Mouse (Mus musculus) right cerebral cortex, postnatal 14 days (tissue): ENCODE data around the gene Grin2a.
A peak's percentile ranks its signal among the peaks of the same experiment; 100 is the strongest.

Source experiments
- DNase-seq: peaks from one replicate; pipeline ENCODE4 v3.0.0; 2022

The Grin2a gene

DNA sequence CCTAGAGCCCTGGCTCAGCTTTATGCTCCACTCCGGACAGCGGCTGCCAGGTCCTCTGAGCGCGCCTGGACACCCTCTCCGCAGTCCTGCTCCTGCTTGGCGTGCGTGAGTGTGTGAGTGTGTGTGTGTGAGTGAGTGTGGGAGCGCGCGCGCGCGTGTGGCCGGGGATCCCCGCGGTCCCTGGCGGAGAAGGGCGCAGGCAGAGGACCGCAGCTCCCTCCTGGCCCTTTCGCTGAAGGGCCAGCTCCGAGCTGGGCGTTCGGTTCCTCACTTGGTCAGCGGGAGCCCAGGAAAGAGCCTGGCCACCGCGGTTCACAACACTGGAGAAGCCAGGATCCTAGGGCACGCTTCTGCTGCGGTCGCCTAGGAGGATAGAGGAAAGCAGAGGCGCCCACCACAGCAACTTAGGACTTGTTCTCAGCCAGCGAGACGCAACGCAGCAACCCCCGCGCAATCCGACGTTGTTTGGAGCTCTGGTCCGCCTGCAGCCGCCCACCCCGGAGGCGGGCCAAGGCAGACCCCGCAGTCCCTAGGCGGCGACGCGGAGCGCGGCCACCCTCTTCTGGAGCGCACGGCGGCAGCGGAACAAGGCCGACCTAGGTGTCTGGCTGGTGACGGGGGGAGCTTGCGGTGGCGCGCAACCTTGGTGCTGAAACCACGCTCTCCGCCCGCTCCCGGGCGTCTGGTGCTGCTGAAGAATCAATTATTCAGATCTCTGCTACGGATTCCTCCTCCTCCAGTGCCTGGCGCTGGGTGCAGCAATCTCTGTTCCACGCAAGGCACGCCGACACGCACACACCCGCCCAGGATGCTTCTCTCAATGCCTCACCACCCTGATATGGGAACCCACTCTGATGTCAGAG is at the start of gene Grin2a:
TSS of gene Grin2a (minus strand) at position 610 of the 863 bp plus-strand sequence.
- peak; percentile 72 for DNase-seq

DNA sequence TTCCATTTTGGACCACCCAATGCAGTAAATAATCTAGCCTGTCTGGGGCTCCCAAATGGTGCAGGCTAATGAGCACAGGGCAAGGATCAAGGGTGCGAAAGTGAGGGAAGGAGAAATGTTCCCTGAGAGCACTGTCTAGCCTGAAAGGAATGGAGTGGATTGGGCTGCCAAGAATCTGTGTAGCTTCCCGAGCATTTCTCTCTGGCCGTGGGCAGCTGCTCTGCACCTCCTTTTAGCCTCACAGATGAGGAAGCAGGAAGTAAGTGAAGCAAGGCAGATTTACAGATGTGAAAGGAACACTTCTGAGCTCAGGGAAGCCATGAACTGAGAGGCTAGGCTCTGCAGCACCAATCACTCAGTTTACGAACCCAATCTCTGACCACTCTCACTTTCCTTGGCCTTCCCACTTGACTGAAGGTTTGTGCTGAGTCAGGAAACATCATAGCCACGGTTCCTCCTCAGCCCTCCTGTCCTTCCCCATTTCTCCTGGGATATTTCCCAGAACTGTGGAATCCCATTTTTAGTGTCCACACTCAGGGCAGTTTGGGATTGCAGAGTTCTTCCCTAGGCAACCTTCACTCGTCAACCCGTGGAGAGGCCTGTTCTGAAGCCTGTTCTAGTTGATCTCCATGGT is 40.3 kb upstream of the Grin2a start:
- no peak for DNase-seq

DNA sequence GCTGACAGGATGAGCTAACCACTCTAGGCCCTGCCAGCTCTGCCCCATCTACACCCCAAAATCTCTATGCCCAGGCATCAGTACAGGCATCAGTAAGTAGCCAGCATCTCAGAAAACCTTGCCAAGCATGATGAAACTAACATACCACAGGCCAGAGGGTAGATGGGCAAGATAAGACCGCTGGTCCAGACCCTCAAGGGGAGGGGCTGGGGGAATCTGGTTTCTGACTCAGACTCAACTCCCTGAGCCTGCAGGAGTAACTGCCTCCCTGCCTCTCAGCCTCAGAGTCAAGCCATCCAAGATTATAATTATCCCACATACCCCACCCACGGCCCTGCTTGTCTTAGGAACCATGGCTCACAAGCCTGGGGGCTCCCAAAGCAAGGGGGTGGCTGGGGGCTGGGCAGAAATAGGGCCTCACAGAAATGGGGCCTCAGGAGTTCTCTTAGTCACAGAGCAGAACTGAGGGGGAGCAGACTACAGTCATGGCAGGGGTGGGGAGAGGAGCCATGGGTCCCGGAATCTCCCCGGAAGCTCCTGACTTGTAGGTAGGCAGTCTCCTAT is 38.1 kb upstream of the Grin2a start:
- DNase-seq = peak; percentile 33

DNA sequence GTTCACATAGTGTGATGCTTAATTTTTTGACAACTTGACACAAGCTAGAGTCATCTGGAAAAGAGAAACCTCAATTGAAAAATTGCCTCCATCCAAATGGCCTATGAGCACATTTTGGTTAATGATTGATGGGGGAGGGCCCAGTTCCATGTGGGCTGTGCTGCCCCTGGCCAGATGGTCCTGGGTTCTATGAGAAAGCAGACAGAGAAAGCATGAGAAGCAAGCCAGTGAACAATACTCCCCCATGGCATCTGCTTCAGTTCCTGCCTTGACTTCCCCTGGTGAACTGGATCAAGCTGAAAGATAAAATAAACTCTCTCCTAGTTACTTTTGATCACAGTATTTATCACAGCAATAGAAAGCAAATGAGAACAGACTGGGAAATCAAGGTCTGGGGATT is 36.5 kb upstream of the Grin2a start:
- DNase-seq = no peak

DNA sequence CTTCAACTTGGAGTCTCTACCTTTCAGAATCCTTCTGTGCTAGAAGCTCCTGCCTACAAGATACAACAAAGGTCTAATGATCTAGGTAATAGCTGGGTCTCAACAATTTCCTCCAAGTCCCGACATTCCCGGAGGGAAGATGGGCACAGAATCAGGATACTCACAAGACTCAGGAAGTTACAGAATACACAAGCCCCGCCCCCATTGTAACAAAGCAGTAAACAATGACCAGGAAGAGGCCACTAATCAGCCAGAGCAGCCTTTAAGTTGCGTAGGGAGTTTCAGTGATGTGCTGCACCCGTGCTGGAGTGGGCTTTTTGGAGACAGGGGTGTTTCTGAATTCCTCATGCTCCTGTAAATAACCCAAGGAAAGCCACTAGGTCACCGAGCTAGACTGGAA is 31.4 kb upstream of the Grin2a start:
- DNase-seq = no peak

DNA sequence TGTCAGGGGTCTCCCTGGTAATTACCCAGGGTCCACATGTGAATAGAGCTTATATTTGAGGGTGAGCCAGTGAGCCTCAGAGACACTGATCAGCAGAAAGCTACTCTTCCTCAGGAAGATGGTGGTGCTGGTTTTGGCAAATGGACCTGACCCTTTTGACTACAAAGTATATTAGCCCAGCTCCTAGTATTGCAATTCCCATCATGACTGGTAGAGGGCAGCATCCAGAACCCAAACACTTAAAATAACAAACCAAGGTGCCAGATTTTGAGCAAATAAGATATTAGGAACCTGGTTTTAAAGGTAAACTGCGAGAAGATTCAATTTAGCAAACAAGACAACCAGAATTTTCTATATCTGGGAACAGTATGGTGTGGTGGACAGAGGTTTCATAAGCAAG is 14.4 kb upstream of the Grin2a start:
- no peak for DNase-seq

DNA sequence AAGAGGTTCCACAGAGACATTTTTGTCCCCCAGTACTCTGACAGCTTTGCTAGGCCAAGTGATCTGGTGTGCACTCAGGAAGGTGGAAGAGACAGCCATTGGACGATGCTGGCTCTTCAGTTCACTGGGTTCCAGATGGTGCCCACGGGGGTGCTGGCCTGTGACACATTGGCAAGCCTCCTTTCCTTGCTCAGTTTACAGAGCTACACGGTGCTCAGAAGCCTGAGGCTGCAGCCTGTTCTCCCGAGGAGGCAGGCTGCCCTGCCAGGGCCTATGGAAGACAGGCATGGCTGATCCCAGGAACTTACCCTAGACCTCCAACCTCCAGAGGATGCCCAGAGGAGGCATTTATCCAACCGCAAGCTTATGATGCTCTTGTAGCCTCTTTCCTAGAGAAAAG is 10.2 kb upstream of the Grin2a start:
- no peak for DNase-seq

DNA sequence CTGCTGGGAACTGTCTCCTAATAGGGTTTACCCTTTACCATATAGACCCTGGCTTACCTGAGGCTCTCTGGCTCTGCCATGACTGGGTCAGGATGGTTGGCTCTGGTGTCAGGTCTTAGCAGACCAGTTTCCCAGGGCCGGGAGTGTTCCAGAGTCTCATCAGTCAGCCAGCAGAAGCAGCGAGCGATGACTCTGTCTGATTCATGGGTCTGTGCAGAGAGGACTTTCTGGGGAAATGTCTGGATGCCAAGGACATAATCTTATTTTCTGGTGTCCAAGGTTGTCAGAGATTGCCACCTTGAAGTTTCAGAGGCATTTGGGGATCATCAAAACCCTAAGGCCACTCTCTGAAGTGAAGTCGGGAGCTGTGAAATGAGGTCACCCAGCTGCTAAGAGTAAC is 8.7 kb upstream of the Grin2a start:
- DNase-seq = no peak

DNA sequence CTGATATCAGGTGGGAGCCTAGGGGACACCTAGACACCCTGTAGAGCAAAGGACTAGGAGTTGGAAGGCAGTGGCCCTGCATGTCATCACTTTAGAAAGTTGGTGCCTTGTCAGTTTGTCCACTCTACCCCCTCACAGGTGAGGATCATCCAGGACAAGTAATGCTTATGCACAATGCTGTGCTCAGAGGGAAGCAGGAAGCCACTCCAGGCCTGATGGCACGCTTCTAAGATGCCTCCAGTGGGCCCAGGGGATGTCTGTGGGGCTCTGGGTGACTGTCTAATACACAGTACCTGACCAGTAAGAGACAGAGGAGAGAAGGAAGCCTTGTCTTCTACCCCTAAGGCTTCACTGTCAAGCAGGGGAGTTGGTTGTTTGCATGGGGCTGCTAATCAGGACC is 7.6 kb upstream of the Grin2a start:
- no peak for DNase-seq

DNA sequence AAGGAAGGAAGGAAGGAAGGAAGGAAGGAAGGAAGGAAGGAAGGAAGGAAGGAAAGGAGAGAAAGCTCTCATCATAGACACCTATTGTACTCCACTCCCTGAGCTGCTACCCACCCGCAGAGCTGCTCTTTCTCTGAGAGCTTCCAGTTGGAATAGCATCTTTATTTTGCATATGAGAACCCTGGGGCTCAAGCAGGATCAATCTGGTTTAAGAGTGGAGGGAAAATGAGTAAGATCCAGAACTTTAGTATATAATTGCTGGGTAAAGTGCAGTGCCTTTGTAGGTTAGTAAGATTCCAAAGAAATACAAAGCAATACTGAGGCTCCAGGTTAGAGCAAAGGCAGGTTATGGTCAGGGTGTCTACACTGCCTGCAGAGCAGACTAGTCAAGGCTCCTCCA is 6.2 kb upstream of the Grin2a start:
- DNase-seq = no peak

DNA sequence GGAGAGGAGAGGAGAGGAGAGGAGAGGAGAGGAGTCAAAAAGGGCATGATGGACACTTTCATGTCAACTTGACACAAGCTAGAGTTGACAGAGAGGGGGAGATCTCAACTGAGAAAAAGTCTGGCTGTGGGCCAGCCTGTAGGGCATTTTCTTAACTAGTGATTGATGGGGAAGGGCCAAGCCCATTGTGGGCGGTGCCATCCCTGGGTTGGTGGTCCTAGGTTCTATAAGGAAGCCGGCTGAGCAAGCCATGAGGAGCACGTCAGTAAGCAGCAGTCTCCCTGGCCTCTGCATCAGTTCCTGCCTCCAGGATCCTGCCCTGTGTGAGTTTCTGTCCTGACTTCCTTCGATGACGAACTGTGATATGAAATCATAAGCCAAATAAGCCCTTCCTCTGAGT is 4.6 kb upstream of the Grin2a start:
- no peak for DNase-seq

DNA sequence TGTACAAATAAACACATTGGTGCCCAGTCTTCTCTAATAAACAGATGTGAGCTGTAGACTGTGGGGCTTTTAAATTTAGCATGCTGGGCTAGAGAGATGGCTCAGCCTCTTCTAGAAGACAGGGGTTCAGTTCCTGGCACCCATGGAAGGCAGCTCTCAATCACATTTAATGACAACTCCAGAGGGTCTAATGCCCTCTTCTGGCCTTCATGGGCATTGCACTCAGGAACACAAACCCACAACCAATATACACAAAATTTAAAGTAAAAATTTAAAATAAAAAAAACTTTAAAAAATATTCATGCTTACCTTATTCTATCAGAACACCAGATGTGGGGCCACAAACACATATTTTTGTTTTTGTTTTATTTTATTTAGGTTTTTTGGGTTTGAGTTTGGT is 2.6 kb upstream of the Grin2a start:
- DNase-seq = no peak

DNA sequence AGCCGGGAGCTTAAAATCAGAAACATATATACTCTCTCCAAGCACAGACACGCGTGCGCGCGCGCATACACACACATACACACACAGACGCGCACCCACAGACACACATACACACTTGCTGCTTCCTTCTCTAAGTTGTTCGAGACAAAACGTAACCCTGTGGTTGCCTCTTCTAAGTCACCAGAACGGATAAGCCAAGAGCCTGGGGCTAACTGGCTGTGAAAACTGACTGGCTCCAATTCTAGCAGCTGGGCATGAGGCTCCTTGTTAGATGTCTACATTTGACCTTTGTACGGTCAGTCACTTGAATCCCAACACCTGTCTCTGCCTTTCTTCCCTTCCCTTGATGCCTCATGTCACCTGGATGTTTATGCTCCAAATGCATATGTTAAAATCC is 452 bp upstream of the Grin2a start:
- DNase-seq = no peak

DNA sequence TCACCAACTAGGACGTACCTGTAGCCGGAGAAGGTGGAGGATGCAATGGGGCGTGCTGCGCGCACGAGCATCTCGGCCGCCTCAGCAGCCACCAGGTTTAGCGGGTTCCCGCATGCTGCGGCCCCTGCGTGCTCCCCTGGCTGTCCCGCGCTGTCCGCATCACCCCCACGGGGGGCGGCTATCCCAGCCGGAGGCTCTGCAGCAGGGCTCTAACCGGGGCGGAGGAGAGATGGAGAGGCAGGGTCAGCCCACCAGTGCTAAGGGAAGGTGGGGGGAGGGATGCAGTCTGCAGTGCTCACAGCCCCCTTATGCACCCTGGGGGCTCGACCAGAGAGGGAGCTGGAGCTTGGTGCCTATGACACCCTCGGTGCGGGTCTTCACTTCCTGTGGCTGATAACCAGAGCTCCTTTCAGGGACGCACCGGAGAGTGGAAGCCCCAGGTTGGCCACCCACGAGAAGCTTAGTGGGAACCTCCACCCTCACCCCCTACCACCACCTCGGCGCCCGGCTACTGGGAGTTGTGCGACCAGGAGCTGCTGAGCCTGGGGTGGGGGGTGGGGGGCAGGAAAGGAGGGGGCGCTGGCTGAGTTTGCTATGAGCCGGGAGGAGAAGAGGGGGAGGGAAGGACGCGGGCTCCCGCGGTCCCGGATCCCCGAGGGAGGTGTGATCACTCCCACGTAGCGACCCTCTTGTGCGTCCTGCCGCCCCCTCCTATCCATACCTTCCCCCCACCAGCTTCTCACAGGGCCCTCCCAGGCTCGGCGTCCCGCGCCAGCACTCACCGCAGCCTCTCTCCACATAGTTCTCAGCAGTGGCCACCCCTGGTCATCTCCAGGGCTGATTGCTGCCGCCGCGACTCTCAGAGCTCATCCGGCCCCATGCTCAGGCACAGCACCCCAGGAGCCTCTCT is 1.1 kb downstream of the Grin2a start:
- peak; percentile 51 for DNase-seq

DNA sequence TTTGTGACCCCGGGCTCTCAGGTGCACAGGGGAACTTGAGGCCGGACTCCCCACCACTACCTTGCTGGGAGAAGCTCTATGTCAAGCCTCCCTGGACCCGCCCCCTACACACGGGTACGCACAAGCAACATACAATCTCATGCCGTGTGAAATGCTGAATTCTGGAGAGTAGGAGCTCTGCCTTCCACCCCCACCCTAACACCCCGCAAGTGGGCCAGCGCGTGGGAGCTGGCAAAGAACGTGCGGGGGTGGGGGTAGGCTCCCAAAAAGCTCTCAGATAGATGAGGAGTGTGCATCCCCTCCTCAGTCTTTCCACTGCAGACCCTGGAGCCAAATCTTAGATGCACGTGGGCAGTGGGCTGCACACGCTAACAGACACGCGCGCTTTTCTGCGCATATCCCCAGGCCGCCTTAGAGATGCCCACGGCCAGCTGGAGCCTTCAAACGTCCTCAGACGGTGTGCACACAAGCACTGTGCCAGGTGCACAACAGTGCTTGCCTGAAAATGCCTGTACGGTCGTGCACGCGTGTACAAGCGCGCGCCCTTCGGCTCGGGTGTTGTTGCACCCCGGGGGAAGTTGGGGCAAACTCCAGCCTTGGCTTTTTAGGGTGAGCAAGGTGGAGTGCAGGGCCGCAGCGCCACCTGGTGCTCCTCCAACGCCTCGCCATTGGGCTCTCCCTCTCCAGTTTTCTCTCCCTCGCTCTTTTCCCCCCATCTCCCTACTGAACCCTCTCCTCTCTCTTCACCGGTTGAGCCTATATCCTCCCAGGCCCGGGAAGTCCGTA is 1.9 kb downstream of the Grin2a start:
- DNase-seq = peak; percentile 76

DNA sequence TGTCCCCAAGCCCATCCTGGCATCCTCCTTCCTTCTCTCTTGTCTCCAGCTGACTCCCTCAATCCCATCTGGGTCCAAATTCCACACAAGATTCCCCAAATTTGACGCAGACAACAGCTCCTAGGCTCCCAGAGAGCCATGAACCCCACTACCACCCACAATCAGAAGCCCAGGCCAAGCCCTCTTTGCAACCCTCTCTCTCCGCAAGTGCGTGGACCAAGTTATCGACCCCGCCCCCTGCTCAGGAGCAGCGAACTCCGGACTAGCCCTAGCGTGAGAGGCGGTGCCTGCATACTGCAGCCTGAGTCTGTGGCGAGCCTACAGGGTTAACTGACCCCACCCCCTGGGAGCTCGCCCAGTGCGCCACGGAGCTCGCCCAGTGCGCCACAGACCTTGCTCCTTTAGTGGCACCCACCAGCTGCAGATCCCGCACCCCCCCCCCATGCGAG is 2.6 kb downstream of the Grin2a start:
- DNase-seq = no peak

DNA sequence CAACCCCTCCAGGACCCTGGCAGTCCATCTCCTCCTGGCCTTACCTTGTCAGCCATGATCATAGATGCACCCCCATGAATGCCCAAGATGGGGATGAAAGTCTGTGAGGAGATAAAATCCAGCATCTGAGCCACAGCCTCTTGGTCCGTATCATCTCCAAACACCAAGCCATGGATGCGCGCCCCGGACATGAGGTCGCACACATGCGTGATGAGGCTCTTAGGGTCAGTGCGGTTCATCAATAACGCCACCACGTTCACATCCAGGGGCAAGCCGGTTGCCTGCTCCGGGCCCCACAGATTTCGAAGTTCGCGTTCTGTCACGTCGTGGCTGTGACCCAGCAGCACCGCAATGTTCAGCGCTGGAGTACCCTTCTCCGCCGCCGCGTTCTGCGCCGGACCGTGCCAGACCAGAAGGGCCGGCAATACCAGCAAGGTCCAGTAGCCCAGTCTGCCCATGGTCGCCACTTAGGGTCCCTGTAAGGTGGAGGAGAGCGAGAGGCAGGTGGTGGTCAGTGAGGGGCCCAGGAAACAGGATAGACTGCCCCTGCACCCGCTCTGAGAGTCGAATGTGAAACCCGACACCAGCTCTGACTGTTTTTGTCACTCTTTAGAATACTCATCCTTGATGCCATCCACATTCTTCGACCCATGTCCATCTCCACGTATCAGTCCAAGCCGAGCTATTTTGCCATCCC is 3.1 kb downstream of the Grin2a start:
- no peak for DNase-seq

DNA sequence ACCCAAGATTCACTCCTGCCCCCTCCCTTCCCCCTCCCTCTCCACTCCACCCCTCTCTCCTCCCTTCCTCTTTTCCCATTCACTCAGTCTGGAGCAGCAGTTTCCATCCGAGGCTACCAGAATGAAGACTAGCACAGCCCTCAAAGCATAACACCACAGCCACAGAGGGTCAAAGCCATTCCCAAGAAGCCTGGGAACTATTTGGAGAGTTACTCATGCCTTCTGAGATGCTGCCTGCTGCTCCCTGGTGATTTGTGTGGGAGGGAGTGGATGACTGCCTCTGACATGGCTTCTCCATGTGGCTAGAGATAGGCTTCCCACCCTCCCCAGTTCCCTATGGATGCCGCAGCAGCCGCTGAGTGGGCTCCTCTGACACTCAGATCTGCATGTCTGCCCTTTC is 10.3 kb downstream of the Grin2a start:
- DNase-seq = no peak

DNA sequence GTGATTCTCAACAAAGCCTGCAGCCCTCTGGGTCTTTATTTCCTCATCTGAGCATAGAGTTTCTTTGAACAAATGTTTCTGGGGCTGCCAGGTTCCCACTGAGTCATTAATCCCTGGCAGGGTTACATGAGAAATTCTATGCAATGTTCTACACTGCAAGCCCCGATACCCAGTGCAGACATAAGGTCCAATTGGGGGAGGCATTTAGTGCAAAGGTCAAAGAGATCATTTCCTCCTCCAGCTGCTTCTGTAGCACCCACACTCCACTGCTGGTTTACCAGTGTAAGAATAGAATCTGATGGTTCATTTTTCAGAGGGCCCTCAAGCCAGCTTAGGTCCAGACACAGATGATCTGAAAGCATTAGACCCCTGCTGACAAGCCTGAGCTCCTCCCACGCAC is 14.7 kb downstream of the Grin2a start:
- no peak for DNase-seq

DNA sequence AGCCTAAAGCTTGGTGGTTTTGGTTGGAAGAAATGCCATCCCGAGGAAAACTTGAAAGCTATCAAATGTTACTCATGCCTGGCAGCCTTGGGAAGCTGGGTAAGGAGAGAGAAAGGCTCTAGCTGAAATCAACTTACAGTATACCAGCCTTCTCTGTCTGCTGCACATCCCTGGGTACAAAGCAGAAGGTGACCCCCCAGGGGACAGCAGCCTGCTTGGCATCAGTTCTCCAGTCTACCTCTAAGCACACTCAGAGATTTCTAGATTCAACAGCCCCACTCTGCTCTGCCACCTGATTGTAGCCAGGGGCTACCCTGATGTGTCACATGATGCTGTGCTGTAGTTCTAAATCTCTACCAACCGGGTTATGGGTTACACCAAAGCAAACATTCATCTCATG is 17.2 kb downstream of the Grin2a start:
- no peak for DNase-seq

DNA sequence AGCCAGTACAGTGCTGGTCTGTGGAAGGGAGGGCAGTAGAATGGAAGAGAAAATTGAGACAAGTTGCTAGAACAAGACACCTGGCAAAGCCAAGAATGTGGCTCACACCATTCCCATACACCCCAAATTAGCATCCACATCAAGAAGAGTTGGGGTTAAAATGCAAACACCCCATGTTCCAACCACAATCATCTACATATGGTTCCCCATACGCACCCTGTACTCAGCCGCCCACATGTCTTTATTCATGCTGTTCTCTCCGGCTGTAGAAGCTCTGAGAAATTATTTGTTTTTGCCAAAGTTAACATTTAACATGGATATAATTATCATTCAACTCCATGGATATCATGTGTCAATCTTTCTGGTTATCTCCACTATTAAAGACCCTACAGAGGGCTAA is 22.7 kb downstream of the Grin2a start:
- DNase-seq = no peak

DNA sequence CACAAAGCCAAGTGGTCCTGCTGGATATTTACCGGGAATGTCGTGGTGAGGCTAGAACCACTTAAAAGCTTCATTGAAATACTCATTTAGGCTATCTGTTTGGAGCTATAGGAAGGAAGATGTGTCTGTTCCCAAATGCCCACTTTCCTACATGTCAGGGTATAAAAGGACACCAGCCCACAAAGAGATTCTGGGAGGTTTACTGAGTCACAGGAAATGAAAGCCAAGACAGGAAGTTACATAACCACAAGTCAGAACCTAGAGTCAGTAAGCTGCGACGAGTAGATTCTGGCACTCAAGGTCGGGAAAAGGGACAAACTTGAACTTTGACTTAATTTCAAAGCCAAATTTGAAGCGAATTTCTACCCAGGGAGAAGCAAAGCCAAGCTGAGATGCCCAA is 30.9 kb downstream of the Grin2a start:
- DNase-seq = no peak
